Mouse (Mus musculus) kidney, embryonic 15.5 days (tissue): ENCODE data around the gene Ddi1. TPM values are rescaled to one million over a fixed set of nuclear protein-coding genes. Genes with fewer than 3 reads are reported as not detected.

Experiments
- ATAC-seq: fragments of 200-750 bp; cut with Nextera tagmentation; replicated peaks from 2 replicates; pipeline ENCODE4 v1.8.0; 2017; ENCODE audit warnings: moderate TSS enrichment; ENCODE audit not compliant: low FRiP score
- H3K27ac ChIP-seq: fragments of 300-500 bp; sonication (generic); 2 replicates; pipeline ENCODE4 v1.5.1; 2015; ENCODE audit warnings: mild to moderate bottlenecking, inconsistent platforms
- H3K27me3 ChIP-seq: fragments of 300-500 bp; sonication (generic); 2 replicates; pipeline ENCODE4 v1.6.1; 2015; ENCODE audit warnings: inconsistent platforms
- H3K36me3 ChIP-seq: fragments of 300-500 bp; sonication (generic); 2 replicates; pipeline ENCODE4 v1.6.1; 2015; ENCODE audit warnings: inconsistent platforms
- H3K4me1 ChIP-seq: fragments of 300-500 bp; sonication (generic); 2 replicates; pipeline ENCODE4 v1.6.1; 2015; ENCODE audit warnings: inconsistent platforms
- H3K4me2 ChIP-seq: fragments of 300-500 bp; sonication (generic); 2 replicates; pipeline ENCODE4 v1.6.1; 2015; ENCODE audit warnings: moderate library complexity, mild to moderate bottlenecking, inconsistent platforms
- H3K4me3 ChIP-seq: fragments of 300-500 bp; sonication (generic); replicated peaks from 2 replicates; pipeline ENCODE4 v1.5.1; 2015; ENCODE audit warnings: mild to moderate bottlenecking, inconsistent platforms
- H3K9ac ChIP-seq: fragments of 300-500 bp; sonication (generic); 2 replicates; pipeline ENCODE4 v1.6.1; 2015; ENCODE audit warnings: mild to moderate bottlenecking, inconsistent platforms
- H3K9me3 ChIP-seq: fragments of 300-500 bp; sonication (generic); replicated peaks from 2 replicates; pipeline ENCODE4 v1.6.1; 2016; ENCODE audit warnings: inconsistent platforms
- WGBS: fragments of 180-500 bp; shearing (Covaris S2); methylation state at CpG from one replicate; pipeline ENCODE4 v1.1.7; 2015; ENCODE audit warnings: mixed read lengths; 5-methylcytosine and 5-hydroxymethylcytosine counted together
- polyA plus RNA-seq: library from polyadenylated mRNA; unstranded; fragments of >200 nt; fragmentation: Nextera tagmentation; extraction: Ambion mirVana; gene quantifications from 2 replicates; pipeline ENCODE4 v1.2.1, GENCODE M21; 2015

Ddi1 gene
- 0.12 and 0.19 TPM in 2 replicates for polyA plus RNA-seq

DNA sequence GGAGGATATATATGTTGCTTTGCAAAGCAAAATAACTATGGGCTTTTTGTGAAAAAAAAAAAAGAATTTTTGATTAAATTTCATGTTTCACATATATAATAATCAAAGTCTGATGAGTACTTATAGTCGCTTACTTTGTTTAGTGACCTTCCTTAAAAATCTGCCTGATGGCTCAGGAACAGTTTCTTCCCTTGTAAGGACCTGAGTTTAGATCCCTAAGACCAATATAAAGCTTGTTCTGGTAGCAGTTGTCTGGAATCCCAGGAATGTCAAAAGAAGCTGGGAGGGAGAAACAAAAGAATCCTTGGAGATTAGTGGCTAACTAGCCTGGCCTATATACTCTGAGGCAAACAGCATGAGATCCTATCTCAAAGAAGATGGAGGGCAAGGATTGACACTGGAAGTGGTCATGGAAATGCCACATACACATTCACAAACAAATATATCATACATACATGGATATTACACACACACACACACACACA lies at the start of gene Ddi1:
Ddi1 (minus strand) TSS at position 51 of the 485 bp plus-strand sequence.
- H3K27me3 ChIP-seq, result no peaks in the 10 kb centered on the region
- H3K27ac ChIP-seq, result no peak within 1 kb of the TSS
- H3K4me1 ChIP-seq, result no peaks in the 10 kb centered on the region
- no peak within 1 kb of the TSS for H3K9ac ChIP-seq
- H3K36me3 ChIP-seq, result no peaks in the 10 kb centered on the region
- no peak within 1 kb of the TSS for H3K4me2 ChIP-seq
- no peaks in the 10 kb centered on the region for H3K9me3 ChIP-seq
- H3K4me3 ChIP-seq, result no peak within 1 kb of the TSS
- no peak for ATAC-seq
- 81% methylated on average over 1 of the region's 1 CpGs for WGBS

DNA sequence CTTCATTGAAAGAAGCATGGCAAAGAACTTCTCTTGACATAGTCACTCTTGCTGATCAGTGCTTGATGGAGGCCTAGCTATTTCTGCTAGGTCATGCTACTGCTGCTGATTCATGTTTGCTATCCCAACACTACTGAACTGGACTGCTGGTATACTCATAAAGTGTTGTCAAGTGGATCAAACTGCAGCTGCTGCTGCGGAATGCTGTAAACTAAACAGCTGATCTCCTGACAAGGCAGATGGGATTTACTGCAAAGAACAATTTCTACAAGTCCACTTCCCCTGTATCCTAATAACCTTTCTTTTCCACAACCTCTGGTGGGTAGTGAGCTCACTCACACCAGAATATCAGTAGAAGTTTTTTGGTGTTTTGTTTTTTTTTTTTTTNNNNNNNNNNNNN lies 47.5 kb upstream of the Ddi1 start:
- WGBS, result 39% methylated on average over 1 of the region's 1 CpGs
- Histone ChIP-seq H3K4me2 (no peak overlapping the region), H3K4me3 (no peak overlapping the region), H3K27me3 (no peaks in the 10 kb centered on the region), H3K9ac (no peak overlapping the region), H3K36me3 (no peaks in the 10 kb centered on the region), H3K9me3 (no peaks in the 10 kb centered on the region), H3K27ac (no peak overlapping the region), H3K4me1 (no peaks in the 10 kb centered on the region)
- ATAC-seq, result no peak

DNA sequence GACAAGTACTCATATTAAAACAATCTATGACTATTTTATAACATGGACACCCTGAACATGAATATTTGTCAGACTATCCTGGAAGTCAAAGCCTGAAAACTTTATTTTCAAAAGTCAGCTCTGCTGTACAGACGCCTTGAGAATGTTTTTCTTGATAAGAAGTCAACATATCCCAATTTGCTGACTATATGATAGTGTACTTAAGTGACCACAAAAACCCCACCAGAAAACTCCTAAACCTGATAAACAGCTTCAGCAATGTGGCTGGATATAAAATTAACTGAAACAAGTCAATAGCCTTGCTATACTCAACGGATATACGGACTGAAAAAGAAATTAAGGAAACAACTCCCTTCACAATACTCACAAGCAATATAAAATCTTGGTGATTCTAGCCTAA lies 36.2 kb upstream of the Ddi1 start:
- no peaks in the 10 kb centered on the region for H3K36me3 ChIP-seq
- ATAC-seq, result no peak
- no peaks in the 10 kb centered on the region for H3K4me1 ChIP-seq
- no peaks in the 10 kb centered on the region for H3K9me3 ChIP-seq
- no peak overlapping the region for H3K27ac ChIP-seq
- H3K9ac ChIP-seq, result no peak overlapping the region
- WGBS, result 84% methylated on average over 3 of the region's 3 CpGs
- H3K27me3 ChIP-seq, result no peaks in the 10 kb centered on the region
- H3K4me3 ChIP-seq, result no peak overlapping the region
- no peak overlapping the region for H3K4me2 ChIP-seq

DNA sequence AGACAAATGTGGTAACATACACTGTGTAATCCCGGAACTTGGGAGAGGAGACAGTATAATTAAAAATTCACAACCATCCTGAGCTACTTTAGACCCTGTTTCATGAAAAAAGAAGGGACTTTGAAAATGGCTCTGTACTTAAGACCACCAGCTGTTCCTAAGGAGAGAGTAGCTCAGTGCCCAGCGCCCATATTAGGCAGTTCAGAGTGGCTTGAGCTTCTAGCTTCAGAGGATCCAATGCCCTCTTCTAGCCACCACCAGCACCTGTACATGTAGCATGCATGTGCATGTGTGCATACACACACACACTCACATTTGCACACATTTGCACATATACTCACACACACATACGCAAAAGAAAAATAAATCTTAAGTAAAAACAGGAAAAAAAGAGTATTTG lies 34.9 kb upstream of the Ddi1 start:
- Histone ChIP-seq H3K4me3 (no peak overlapping the region), H3K4me2 (no peak overlapping the region), H3K9me3 (no peaks in the 10 kb centered on the region), H3K27ac (no peak overlapping the region), H3K36me3 (no peaks in the 10 kb centered on the region), H3K9ac (no peak overlapping the region), H3K27me3 (no peaks in the 10 kb centered on the region), H3K4me1 (no peaks in the 10 kb centered on the region)
- no peak for ATAC-seq
- WGBS, result 86% methylated on average over 3 of the region's 3 CpGs

DNA sequence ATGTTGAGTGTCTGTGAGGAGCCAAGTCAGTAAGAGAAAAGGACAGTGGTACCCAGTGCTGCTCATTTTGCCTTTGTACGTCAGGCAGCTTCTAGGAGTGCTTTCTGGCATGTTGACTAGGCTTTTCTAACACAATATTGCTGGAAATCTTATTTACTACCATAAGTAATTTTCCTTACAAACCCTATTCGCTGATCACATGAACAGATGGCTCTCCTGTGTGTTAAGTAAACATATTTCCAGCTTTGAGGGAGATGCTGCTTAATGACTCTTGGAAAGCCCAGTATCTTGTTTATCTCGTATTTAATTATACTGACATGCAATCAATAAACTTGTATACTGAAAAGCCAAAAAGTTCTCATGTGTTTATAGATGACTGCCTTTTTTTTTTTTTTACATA lies 32.4 kb upstream of the Ddi1 start:
- Histone ChIP-seq H3K9ac (no peak overlapping the region), H3K36me3 (no peaks in the 10 kb centered on the region), H3K4me2 (no peak overlapping the region), H3K27me3 (no peaks in the 10 kb centered on the region), H3K4me1 (no peaks in the 10 kb centered on the region), H3K27ac (no peak overlapping the region), H3K9me3 (no peaks in the 10 kb centered on the region), H3K4me3 (no peak overlapping the region)
- no peak for ATAC-seq
- 59% methylated on average over 3 of the region's 3 CpGs for WGBS

DNA sequence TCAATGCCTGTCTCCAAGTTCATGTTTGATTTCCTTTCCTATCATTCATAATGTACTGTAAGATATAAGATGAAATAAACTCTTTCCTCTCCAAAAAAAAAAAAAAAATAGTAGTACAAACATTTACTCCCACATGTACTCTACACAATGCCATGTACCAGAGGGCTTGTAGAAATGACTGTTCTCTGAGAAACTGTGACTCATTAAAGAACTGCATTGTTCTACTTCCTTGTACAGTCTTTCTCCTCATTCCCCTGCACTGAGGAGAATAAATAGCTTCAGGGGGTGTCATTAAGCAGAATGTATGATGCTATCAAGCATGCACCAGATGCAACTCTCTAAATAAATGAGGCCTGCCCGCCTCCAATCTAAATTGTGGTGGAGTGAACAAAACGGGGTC lies 28.9 kb upstream of the Ddi1 start:
- H3K9me3 ChIP-seq, result no peaks in the 10 kb centered on the region
- no peak overlapping the region for H3K9ac ChIP-seq

DNA sequence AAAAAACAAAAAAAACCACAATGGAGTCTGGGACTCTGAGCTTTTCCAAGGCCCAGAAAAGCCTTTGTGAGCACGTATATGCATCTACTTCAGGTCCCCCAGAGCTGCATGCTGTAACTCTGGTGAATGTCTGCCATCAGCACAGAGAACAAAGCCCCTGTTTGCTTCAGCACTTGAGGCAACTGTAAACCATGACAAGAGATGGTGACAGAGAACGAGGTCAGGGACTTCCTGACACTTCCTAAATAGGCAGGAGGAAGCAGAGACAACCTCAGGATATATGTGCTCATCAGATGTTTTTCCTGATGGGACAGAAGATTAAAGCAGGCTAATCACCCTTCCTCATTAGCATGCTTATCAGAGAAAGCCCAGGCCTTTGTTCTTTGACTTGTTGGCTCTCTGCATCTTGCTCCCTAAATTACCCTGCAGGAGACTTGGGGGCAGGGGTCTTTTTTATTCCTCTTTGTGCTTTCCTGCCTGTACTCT lies 19.6 kb upstream of the Ddi1 start:
- H3K36me3 ChIP-seq, result no peaks in the 10 kb centered on the region
- WGBS, result 27% methylated on average over 2 of the region's 2 CpGs

More for the DNA sequence above, 28.9 kb upstream of the Ddi1 start:
- no peaks in the 10 kb centered on the region for H3K36me3 ChIP-seq
- 78% methylated on average over 2 of the region's 2 CpGs for WGBS
- H3K27me3 ChIP-seq, result no peaks in the 10 kb centered on the region
- H3K27ac ChIP-seq, result no peak overlapping the region
- no peak for ATAC-seq
- no peak overlapping the region for H3K4me3 ChIP-seq
- H3K4me2 ChIP-seq, result no peak overlapping the region
- H3K4me1 ChIP-seq, result no peaks in the 10 kb centered on the region

DNA sequence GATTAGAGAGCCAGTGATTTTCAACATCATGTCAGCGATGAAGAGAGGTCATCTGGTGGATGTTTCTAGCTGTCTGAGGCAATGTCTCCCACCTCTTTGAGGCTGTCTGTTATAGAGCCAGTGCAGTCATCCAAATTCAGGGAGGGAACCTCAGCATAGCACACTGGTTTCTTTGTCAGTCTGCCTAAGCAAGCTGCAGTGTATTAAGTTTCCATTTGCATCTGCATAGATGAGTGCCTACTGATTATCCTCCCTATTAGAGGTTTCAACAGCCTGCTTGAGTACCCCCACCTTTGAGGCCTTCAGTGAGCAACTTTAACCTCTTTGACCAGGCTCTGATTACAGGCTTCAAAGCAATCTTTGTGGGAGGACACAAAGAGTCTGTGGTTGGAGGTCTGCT lies 17.1 kb upstream of the Ddi1 start:
- H3K4me2 ChIP-seq, result no peak overlapping the region
- H3K27ac ChIP-seq, result no peak overlapping the region
- no peak overlapping the region for H3K4me3 ChIP-seq
- no peak overlapping the region for H3K9ac ChIP-seq
- no peaks in the 10 kb centered on the region for H3K4me1 ChIP-seq
- ATAC-seq, result peak; percentile 96
- no peaks in the 10 kb centered on the region for H3K9me3 ChIP-seq
- H3K36me3 ChIP-seq, result no peaks in the 10 kb centered on the region
- 48% methylated on average over 1 of the region's 1 CpGs for WGBS
- no peaks in the 10 kb centered on the region for H3K27me3 ChIP-seq

More for the DNA sequence above, 19.6 kb upstream of the Ddi1 start:
- H3K9ac ChIP-seq, result no peak overlapping the region
- no peak for ATAC-seq
- no peak overlapping the region for H3K4me3 ChIP-seq
- H3K9me3 ChIP-seq, result no peaks in the 10 kb centered on the region
- no peaks in the 10 kb centered on the region for H3K27me3 ChIP-seq
- no peaks in the 10 kb centered on the region for H3K4me1 ChIP-seq
- no peak overlapping the region for H3K4me2 ChIP-seq
- H3K27ac ChIP-seq, result no peak overlapping the region

DNA sequence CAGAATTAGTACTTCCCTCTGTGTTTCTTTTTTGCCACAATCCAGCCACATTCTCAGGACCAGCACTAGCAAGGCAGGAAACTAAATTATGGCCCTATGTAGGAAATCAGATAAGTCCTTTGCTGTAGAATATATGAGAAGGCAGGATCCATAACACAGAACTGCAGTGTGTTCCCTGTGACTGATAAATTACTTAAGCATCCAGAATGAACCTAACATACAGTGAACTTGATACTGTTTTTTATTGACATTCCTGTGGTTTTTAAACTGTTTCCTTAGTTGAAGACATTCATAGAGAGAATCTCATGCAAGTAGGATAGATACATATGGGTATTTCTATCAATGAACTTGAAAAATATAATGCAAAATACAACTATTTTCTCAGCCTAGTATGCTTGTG lies 7.9 kb upstream of the Ddi1 start:
- peak overlapping the region; percentile 9; the same call in 1 of the 2 replicates for H3K27ac ChIP-seq
- no peaks in the 10 kb centered on the region for H3K4me1 ChIP-seq
- no peak for ATAC-seq
- H3K4me2 ChIP-seq, result no peak overlapping the region
- no peak overlapping the region for H3K4me3 ChIP-seq
- H3K9ac ChIP-seq, result no peak overlapping the region
- H3K36me3 ChIP-seq, result no peaks in the 10 kb centered on the region
- no peaks in the 10 kb centered on the region for H3K27me3 ChIP-seq
- H3K9me3 ChIP-seq, result no peaks in the 10 kb centered on the region

DNA sequence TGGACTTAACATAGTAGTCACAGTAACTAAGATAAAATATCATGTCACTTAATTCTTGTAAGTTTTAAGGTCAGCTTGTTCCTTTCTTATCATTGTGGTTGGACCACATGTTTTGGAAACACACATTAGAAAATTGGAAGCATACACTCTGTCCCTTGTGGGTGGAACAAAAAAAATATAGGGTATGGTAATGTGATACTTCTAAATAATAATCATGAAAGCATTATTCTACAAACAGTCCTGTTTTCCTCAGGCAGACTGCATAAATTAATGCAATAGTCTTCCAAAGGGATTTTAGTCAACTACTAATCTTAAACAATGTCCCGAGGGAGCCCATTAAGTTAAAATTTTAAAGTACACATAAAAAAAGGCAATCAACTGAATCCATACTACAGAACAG lies 6.7 kb upstream of the Ddi1 start:
- H3K36me3 ChIP-seq, result no peaks in the 10 kb centered on the region
- H3K4me2 ChIP-seq, result no peak overlapping the region
- H3K27me3 ChIP-seq, result no peaks in the 10 kb centered on the region
- no peaks in the 10 kb centered on the region for H3K9me3 ChIP-seq
- H3K9ac ChIP-seq, result no peak overlapping the region
- no peak overlapping the region for H3K27ac ChIP-seq
- 76% methylated on average over 1 of the region's 1 CpGs for whole genome bisulfite sequencing
- H3K4me1 ChIP-seq, result no peaks in the 10 kb centered on the region
- ATAC-seq, result no peak
- H3K4me3 ChIP-seq, result no peak overlapping the region

DNA sequence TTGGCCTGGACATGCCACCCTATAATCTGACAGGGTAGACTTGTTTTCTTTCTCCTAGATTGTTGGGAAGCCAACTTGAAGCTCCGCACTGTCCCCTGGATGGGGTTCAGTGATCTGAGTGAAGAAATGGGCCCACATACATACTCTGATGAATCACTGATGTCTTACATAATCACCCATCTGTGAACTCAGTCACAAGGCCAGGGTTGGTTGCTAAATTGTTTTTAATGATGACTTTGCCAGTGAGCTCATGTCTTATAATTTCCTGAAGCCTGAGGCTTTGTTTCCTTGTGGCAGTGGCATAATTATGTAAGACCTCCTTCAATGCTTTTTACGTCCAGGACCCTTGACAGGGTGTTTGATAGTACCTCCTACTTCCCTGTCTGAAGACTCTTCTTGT lies 4.8 kb downstream of the Ddi1 start:
- Histone ChIP-seq H3K36me3 (no peaks in the 10 kb centered on the region), H3K9me3 (no peaks in the 10 kb centered on the region), H3K9ac (no peak overlapping the region), H3K27ac (no peak overlapping the region), H3K4me1 (no peaks in the 10 kb centered on the region), H3K4me3 (no peak overlapping the region), H3K27me3 (no peaks in the 10 kb centered on the region), H3K4me2 (no peak overlapping the region)
- no peak for ATAC-seq
- WGBS, result 81% methylated on average over 2 of the region's 2 CpGs

DNA sequence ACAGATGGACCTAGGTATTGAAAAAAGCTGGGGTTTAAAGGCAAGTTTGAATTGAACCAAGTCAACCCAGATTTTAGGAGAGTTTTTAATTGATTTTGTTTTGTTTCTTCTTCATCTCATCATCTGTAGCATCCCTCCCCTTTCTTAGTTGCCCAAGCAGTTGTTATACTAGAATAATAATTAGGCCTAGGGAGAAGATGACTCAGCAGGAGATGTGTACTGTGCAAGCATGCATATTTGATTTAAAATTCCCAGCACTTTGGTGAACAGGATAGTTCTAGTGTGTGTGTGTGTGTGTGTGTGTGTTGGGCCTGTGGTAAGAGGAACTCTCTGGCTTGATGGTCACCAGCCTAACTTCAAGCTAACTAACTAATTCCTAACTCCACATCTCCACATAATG lies 12.6 kb downstream of the Ddi1 start:
- Histone ChIP-seq H3K9ac (no peak overlapping the region), H3K4me1 (no peaks in the 10 kb centered on the region), H3K4me2 (no peak overlapping the region), H3K27ac (no peak overlapping the region), H3K9me3 (no peaks in the 10 kb centered on the region), H3K4me3 (no peak overlapping the region), H3K27me3 (no peaks in the 10 kb centered on the region), H3K36me3 (no peaks in the 10 kb centered on the region)
- no peak for ATAC-seq

DNA sequence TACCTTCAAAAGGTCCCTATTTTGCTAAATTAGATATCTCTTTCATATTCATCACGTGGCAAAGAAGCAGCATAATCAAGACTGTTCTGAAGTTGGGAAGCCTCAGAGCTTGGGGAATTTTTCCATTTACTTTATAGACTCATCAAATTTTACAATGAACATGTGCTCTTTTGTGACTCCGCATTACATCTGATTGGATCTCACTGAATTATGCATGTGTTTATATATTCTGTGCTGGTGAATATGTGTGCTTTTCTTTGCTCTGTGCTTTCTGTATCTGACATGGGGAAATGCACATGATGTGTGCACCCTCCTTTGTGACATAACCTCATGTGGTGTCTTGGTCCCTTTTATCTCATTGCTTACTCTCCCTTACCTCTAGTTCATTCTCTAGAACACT lies 17.7 kb downstream of the Ddi1 start:
- ATAC-seq, result no peak
- Histone ChIP-seq H3K9ac (no peak overlapping the region), H3K4me2 (no peak overlapping the region), H3K27me3 (no peaks in the 10 kb centered on the region), H3K9me3 (no peaks in the 10 kb centered on the region), H3K36me3 (no peaks in the 10 kb centered on the region), H3K4me3 (no peak overlapping the region), H3K4me1 (no peaks in the 10 kb centered on the region), H3K27ac (no peak overlapping the region)
- 88% methylated on average over 2 of the region's 2 CpGs for WGBS
